Mouse (Mus musculus): ENCODE data around the gene Lrrtm4. TPM values are rescaled to one million over a fixed set of nuclear protein-coding genes. Genes with fewer than 3 reads are reported as not detected.

Lrrtm4 gene
- total and polyA plus RNA-seq, 3 experiments: not detected

- Histone ChIP-seq H3K27me3 (ENCODE audit: control insufficient read depth, insufficient read depth, low read length) (no peaks in the 10 kb centered on the region), H3K36me3 (ENCODE audit: control insufficient read depth, insufficient read depth, low read length) (no peaks in the 10 kb centered on the region), H3K27ac (no peak overlapping the region), H3K9ac (ENCODE audit: low read depth, low read length) (no peak overlapping the region), H3K4me1 (ENCODE audit: control insufficient read depth, insufficient read depth, low read length) (no peaks in the 10 kb centered on the region), H3K79me2 (replicated peaks; ENCODE audit: control insufficient read depth, insufficient read depth, low read length) (no peaks in the 10 kb centered on the region), H3K4me3 (no peak overlapping the region)
- DNase-seq: no peak
- intact Hi-C loops (cut with DNase I): no loop called here
- TF ChIP-seq EP300 (IDR thresholded peaks at IDR 0.05; ENCODE audit: insufficient read depth, low read depth, low read length): no peak
- TF ChIP-seq POLR2A (IDR thresholded peaks at IDR 0.05; ENCODE audit: insufficient read depth, low read depth, low read length): no peak
- no peak for TF ChIP-seq CTCF (IDR thresholded peaks at IDR 0.05)
- WGBS: 81% methylated on average over 2 of the region's 2 CpGs
Measured at GRCm38 (mm10) chr6:80182353-80182752, 163.7 kb downstream of the Lrrtm4 start.

- Histone ChIP-seq H3K9ac (ENCODE audit: low read depth, low read length) (no peak overlapping the region), H3K4me3 (no peak overlapping the region), H3K27ac (no peak overlapping the region), H3K27me3 (ENCODE audit: control insufficient read depth, insufficient read depth, low read length) (no peaks in the 10 kb centered on the region), H3K36me3 (ENCODE audit: control insufficient read depth, insufficient read depth, low read length) (no peaks in the 10 kb centered on the region), H3K79me2 (replicated peaks; ENCODE audit: control insufficient read depth, insufficient read depth, low read length) (no peaks in the 10 kb centered on the region), H3K4me1 (ENCODE audit: control insufficient read depth, insufficient read depth, low read length) (no peaks in the 10 kb centered on the region)
- no peak for DNase-seq
- 67% methylated on average over 6 of the region's 6 CpGs for WGBS
- intact Hi-C loops (cut with DNase I): no loop called here
- TF ChIP-seq CTCF (IDR thresholded peaks at IDR 0.05) (no peak), POLR2A (IDR thresholded peaks at IDR 0.05; ENCODE audit: insufficient read depth, low read depth, low read length) (no peak), EP300 (IDR thresholded peaks at IDR 0.05; ENCODE audit: insufficient read depth, low read depth, low read length) (no peak)
Measured at GRCm38 (mm10) chr6:80185489-80186113, 166.9 kb downstream of the Lrrtm4 start.

GRCm38 (mm10) chr6:80186791-80187190, 168.1 kb downstream of the Lrrtm4 start:
- H3K9ac ChIP-seq (ENCODE audit: low read depth, low read length): no peak overlapping the region
- H3K36me3 ChIP-seq (ENCODE audit: control insufficient read depth, insufficient read depth, low read length): no peaks in the 10 kb centered on the region
- no peak for DNase-seq
- intact Hi-C loops (cut with DNase I): no loop called here
- TF ChIP-seq POLR2A (IDR thresholded peaks at IDR 0.05; ENCODE audit: insufficient read depth, low read depth, low read length) (no peak), EP300 (IDR thresholded peaks at IDR 0.05; ENCODE audit: insufficient read depth, low read depth, low read length) (no peak), CTCF (IDR thresholded peaks at IDR 0.05) (no peak)
- no peak overlapping the region for H3K4me3 ChIP-seq
- no peak overlapping the region for H3K27ac ChIP-seq
- H3K79me2 ChIP-seq (replicated peaks; ENCODE audit: control insufficient read depth, insufficient read depth, low read length): no peaks in the 10 kb centered on the region
- H3K27me3 ChIP-seq (ENCODE audit: control insufficient read depth, insufficient read depth, low read length): no peaks in the 10 kb centered on the region
- WGBS: 56% methylated on average over 1 of the region's 1 CpGs
- no peaks in the 10 kb centered on the region for H3K4me1 ChIP-seq (ENCODE audit: control insufficient read depth, insufficient read depth, low read length)

- intact Hi-C loops (cut with DNase I): no loop called here
- DNase-seq: no peak
- Histone ChIP-seq H3K4me1 (ENCODE audit: control insufficient read depth, insufficient read depth, low read length) (no peaks in the 10 kb centered on the region), H3K27ac (no peak overlapping the region), H3K79me2 (replicated peaks; ENCODE audit: control insufficient read depth, insufficient read depth, low read length) (no peaks in the 10 kb centered on the region), H3K27me3 (ENCODE audit: control insufficient read depth, insufficient read depth, low read length) (no peaks in the 10 kb centered on the region), H3K36me3 (ENCODE audit: control insufficient read depth, insufficient read depth, low read length) (no peaks in the 10 kb centered on the region), H3K4me3 (no peak overlapping the region), H3K9ac (ENCODE audit: low read depth, low read length) (no peak overlapping the region)
- WGBS: 29% methylated on average over 2 of the region's 2 CpGs
- TF ChIP-seq POLR2A (IDR thresholded peaks at IDR 0.05; ENCODE audit: insufficient read depth, low read depth, low read length) (no peak), EP300 (IDR thresholded peaks at IDR 0.05; ENCODE audit: insufficient read depth, low read depth, low read length) (no peak), CTCF (IDR thresholded peaks at IDR 0.05) (no peak)
Measured at GRCm38 (mm10) chr6:80209476-80209875, 190.8 kb downstream of the Lrrtm4 start.

- no peaks in the 10 kb centered on the region for H3K4me1 ChIP-seq (ENCODE audit: control insufficient read depth, insufficient read depth, low read length)
- no peaks in the 10 kb centered on the region for H3K27me3 ChIP-seq (ENCODE audit: control insufficient read depth, insufficient read depth, low read length)
- H3K36me3 ChIP-seq (ENCODE audit: control insufficient read depth, insufficient read depth, low read length): no peaks in the 10 kb centered on the region
- 78% methylated on average over 5 of the region's 5 CpGs for WGBS
- no peak for TF ChIP-seq POLR2A (IDR thresholded peaks at IDR 0.05; ENCODE audit: insufficient read depth, low read depth, low read length)
- no peak for TF ChIP-seq EP300 (IDR thresholded peaks at IDR 0.05; ENCODE audit: insufficient read depth, low read depth, low read length)
- TF ChIP-seq CTCF (IDR thresholded peaks at IDR 0.05): no peak
- no peak overlapping the region for H3K4me3 ChIP-seq
- H3K9ac ChIP-seq (ENCODE audit: low read depth, low read length): no peak overlapping the region
- intact Hi-C loops (cut with DNase I): no loop called here
- DNase-seq: no peak
- no peak overlapping the region for H3K27ac ChIP-seq
- H3K79me2 ChIP-seq (replicated peaks; ENCODE audit: control insufficient read depth, insufficient read depth, low read length): no peaks in the 10 kb centered on the region
Measured at GRCm38 (mm10) chr6:80210281-80210680, 191.6 kb downstream of the Lrrtm4 start.

GRCm38 (mm10) chr6:80261595-80261994, 242.9 kb downstream of the Lrrtm4 start:
- H3K4me1 ChIP-seq (ENCODE audit: control insufficient read depth, insufficient read depth, low read length): no peaks in the 10 kb centered on the region
- intact Hi-C loops (cut with DNase I): no loop called here
- no peak overlapping the region for H3K27ac ChIP-seq
- no peak for DNase-seq
- no peak for TF ChIP-seq CTCF (IDR thresholded peaks at IDR 0.05)
- no peak for TF ChIP-seq POLR2A (IDR thresholded peaks at IDR 0.05; ENCODE audit: insufficient read depth, low read depth, low read length)
- TF ChIP-seq EP300 (IDR thresholded peaks at IDR 0.05; ENCODE audit: insufficient read depth, low read depth, low read length): no peak
- no peaks in the 10 kb centered on the region for H3K36me3 ChIP-seq (ENCODE audit: control insufficient read depth, insufficient read depth, low read length)
- WGBS: 96% methylated on average over 1 of the region's 1 CpGs
- H3K79me2 ChIP-seq (replicated peaks; ENCODE audit: control insufficient read depth, insufficient read depth, low read length): no peaks in the 10 kb centered on the region
- no peak overlapping the region for H3K4me3 ChIP-seq
- H3K9ac ChIP-seq (ENCODE audit: low read depth, low read length): no peak overlapping the region
- H3K27me3 ChIP-seq (ENCODE audit: control insufficient read depth, insufficient read depth, low read length): no peaks in the 10 kb centered on the region
